8 mouse cellular contexts compared by ENCODE assay signal in genomic region chr11:92889693-92890454, GRCm38 (mm10).
DNase-seq lines count a peak whose midpoint lies in the region; ATAC-seq and TF ChIP-seq lines count a peak whose summit lies in the region.

No protein-coding gene starts in this region.

- H3K9me3 ChIP-seq in heart, postnatal 0 days (replicated peaks; ENCODE audit: control insufficient read depth, low read length): no peaks in the 10 kb centered on the region
- no peaks in the 10 kb centered on the region for H3K9me3 ChIP-seq in heart, embryonic 12.5 days (replicated peaks)
- H3K9me3 ChIP-seq in embryonic facial prominence, embryonic 10.5 days: no peaks in the 10 kb centered on the region
- H3K9me3 ChIP-seq in intestine, embryonic 14.5 days (ENCODE audit: control insufficient read depth, low read length): no peaks in the 10 kb centered on the region
- H3K9me3 ChIP-seq in midbrain, embryonic 14.5 days (ENCODE audit: control insufficient read depth, low read length): no peaks in the 10 kb centered on the region

- no peak overlapping the region for H3K4me3 ChIP-seq in heart, postnatal 0 days (ENCODE audit: low read depth, low read length)
- no peak overlapping the region for H3K4me3 ChIP-seq in heart, embryonic 12.5 days
- no peak overlapping the region for H3K4me3 ChIP-seq in embryonic facial prominence, embryonic 10.5 days
- H3K4me3 ChIP-seq in intestine, embryonic 14.5 days (ENCODE audit: low read depth, low read length): no peak overlapping the region
- no peak overlapping the region for H3K4me3 ChIP-seq in left cerebral cortex, adult 2 months
- no peak overlapping the region for H3K4me3 ChIP-seq in midbrain, embryonic 14.5 days (replicated peaks; ENCODE audit: low read depth, low read length)

- no peaks in the 10 kb centered on the region for H3K36me3 ChIP-seq in heart, postnatal 0 days (replicated peaks; ENCODE audit: control insufficient read depth, insufficient read depth, low read length)
- H3K36me3 ChIP-seq in heart, embryonic 12.5 days: no peaks in the 10 kb centered on the region
- H3K36me3 ChIP-seq in embryonic facial prominence, embryonic 10.5 days (replicated peaks): no peaks in the 10 kb centered on the region
- H3K36me3 ChIP-seq in intestine, embryonic 14.5 days (ENCODE audit: control insufficient read depth, insufficient read depth, low read length): no peaks in the 10 kb centered on the region
- no peaks in the 10 kb centered on the region for H3K36me3 ChIP-seq in midbrain, embryonic 14.5 days (ENCODE audit: control insufficient read depth, insufficient read depth, low read length)

- no peak overlapping the region for H3K27ac ChIP-seq in heart, postnatal 0 days (ENCODE audit: low read depth)
- H3K27ac ChIP-seq in heart, embryonic 12.5 days (ENCODE audit: poor library complexity, severe bottlenecking): no peak overlapping the region
- H3K27ac ChIP-seq in embryonic facial prominence, embryonic 10.5 days (replicated peaks): no peak overlapping the region
- H3K27ac ChIP-seq in intestine, embryonic 14.5 days (ENCODE audit: low read depth): no peak overlapping the region
- H3K27ac ChIP-seq in left cerebral cortex, adult 2 months: no peak overlapping the region
- no peak overlapping the region for H3K27ac ChIP-seq in midbrain, embryonic 14.5 days (replicated peaks; ENCODE audit: low read depth, low read length)

- no peak overlapping the region for H3K4me2 ChIP-seq in heart, postnatal 0 days (ENCODE audit: low read depth, low read length)
- H3K4me2 ChIP-seq in heart, embryonic 12.5 days: no peak overlapping the region
- H3K4me2 ChIP-seq in intestine, embryonic 14.5 days (ENCODE audit: low read length): no peak overlapping the region
- H3K4me2 ChIP-seq in midbrain, embryonic 14.5 days (ENCODE audit: low read length): no peak overlapping the region

- peak; percentile 24 for DNase-seq in heart, postnatal 0 days (ENCODE audit: low spot score)
- DNase-seq in adrenal gland, adult 8-10 months: peak; percentile 49
- peak; percentile 44 for DNase-seq in embryonic facial prominence, embryonic 10.5 days (ENCODE audit: low spot score)
- DNase-seq in intestine, embryonic 14.5 days (ENCODE audit: low spot score): peak; percentile 58
- peak; percentile 22 to 40 for DNase-seq in left cerebral cortex, adult 2 months (ENCODE audit: extremely low spot score in 1 of 2, low spot score in 2 of 2)
- DNase-seq in midbrain, embryonic 14.5 days: peak; percentile 75

- H3K4me1 ChIP-seq in heart, postnatal 0 days (ENCODE audit: control insufficient read depth, insufficient read depth): no peaks in the 10 kb centered on the region
- no peaks in the 10 kb centered on the region for H3K4me1 ChIP-seq in heart, embryonic 12.5 days (replicated peaks)
- no peaks in the 10 kb centered on the region for H3K4me1 ChIP-seq in embryonic facial prominence, embryonic 10.5 days
- H3K4me1 ChIP-seq in intestine, embryonic 14.5 days (replicated peaks; ENCODE audit: control insufficient read depth, insufficient read depth, low read length): no peaks in the 10 kb centered on the region
- no peaks in the 10 kb centered on the region for H3K4me1 ChIP-seq in midbrain, embryonic 14.5 days (ENCODE audit: control insufficient read depth, insufficient read depth, low read length)

- no peak for TF ChIP-seq EP300 in heart, postnatal 0 days (IDR thresholded peaks at IDR 0.05; ENCODE audit: low read depth)

- H3K27me3 ChIP-seq in heart, postnatal 0 days (ENCODE audit: control insufficient read depth, insufficient read depth, low read length): no peaks in the 10 kb centered on the region
- H3K27me3 ChIP-seq in heart, embryonic 12.5 days (replicated peaks): no peaks in the 10 kb centered on the region
- H3K27me3 ChIP-seq in embryonic facial prominence, embryonic 10.5 days (replicated peaks; ENCODE audit: low read depth, poor library complexity, severe bottlenecking): no peaks in the 10 kb centered on the region
- H3K27me3 ChIP-seq in intestine, embryonic 14.5 days (replicated peaks; ENCODE audit: control insufficient read depth, insufficient read depth, low read length): no peaks in the 10 kb centered on the region
- no peaks in the 10 kb centered on the region for H3K27me3 ChIP-seq in midbrain, embryonic 14.5 days (ENCODE audit: control insufficient read depth, insufficient read depth, low read length)

- TF ChIP-seq CTCF in heart, postnatal 0 days (IDR thresholded peaks at IDR 0.05; ENCODE audit: low read depth): peak; percentile 53
- TF ChIP-seq CTCF in left cerebral cortex, adult 2 months (IDR thresholded peaks at IDR 0.05): peak; percentile 66

- 50% methylated on average over 8 of the region's 8 CpGs for WGBS in heart, postnatal 0 days
- 48% methylated on average over 8 of the region's 8 CpGs for WGBS in heart, embryonic 12.5 days
- whole genome bisulfite sequencing in embryonic facial prominence, embryonic 10.5 days: 52% methylated on average over 8 of the region's 8 CpGs
- 52% methylated on average over 8 of the region's 8 CpGs for WGBS in intestine, embryonic 14.5 days
- WGBS in midbrain, embryonic 14.5 days: 45% methylated on average over 8 of the region's 8 CpGs

- intact Hi-C loops in left cerebral cortex, adult 2 months (cut with DNase I): loop anchor here (5.0 kb wide), 2 partner anchors 483 to 1603 kb away; no protein-coding TSS in a partner anchor

- no peak overlapping the region for H3K9ac ChIP-seq in heart, postnatal 0 days (replicated peaks; ENCODE audit: low read depth, low read length)
- no peak overlapping the region for H3K9ac ChIP-seq in heart, embryonic 12.5 days
- no peak overlapping the region for H3K9ac ChIP-seq in intestine, embryonic 14.5 days (ENCODE audit: low read length)
- no peak overlapping the region for H3K9ac ChIP-seq in midbrain, embryonic 14.5 days (replicated peaks; ENCODE audit: low read length)

- ATAC-seq in heart, postnatal 0 days (ENCODE audit: insufficient read depth, low read depth): no peak
- no peak for ATAC-seq in heart, embryonic 12.5 days (ENCODE audit: insufficient number of reproducible peaks, low FRiP score)
- ATAC-seq in intestine, embryonic 14.5 days (replicated peaks; ENCODE audit: low FRiP score, low TSS enrichment, low read depth): no peak; the same call in 1 of the 2 replicates
- ATAC-seq in midbrain, embryonic 14.5 days (ENCODE audit: low FRiP score, low TSS enrichment): no peak
- ATAC-seq in CD4-positive, CD25-positive, alpha-beta regulatory T cell, adult 4 months: no peak

Comparison
In these comparisons a context has a peak if more than half of its experiments do, and no peak if none do; other contexts are left out.
1. DNase-seq: peak in every context shown above with its lines; median percentile 75 in midbrain, embryonic 14.5 days; 58 in intestine, embryonic 14.5 days; 49 in adrenal gland, adult 8-10 months; 44 in embryonic facial prominence, embryonic 10.5 days; 31 in left cerebral cortex, adult 2 months; 24 in heart, postnatal 0 days.